Mouse (Mus musculus) midbrain, embryonic 12.5 days (tissue): ENCODE measurements around the gene Jaml. TPM values are rescaled to one million over a fixed set of nuclear protein-coding genes. Genes with fewer than 3 reads are reported as not detected.

Source experiments
- ATAC-seq: fragments of 200-750 bp; cut with Nextera tagmentation; 2 replicates; pipeline ENCODE4 v1.8.0; 2017; ENCODE audit warnings: low read depth, moderate TSS enrichment, moderate library complexity; ENCODE audit not compliant: low FRiP score
- H3K27ac ChIP-seq: fragments of 300-500 bp; sonication (generic); replicated peaks from 2 replicates; pipeline ENCODE4 v1.5.1; 2016; ENCODE audit warnings: mild to moderate bottlenecking
- H3K27me3 ChIP-seq: fragments of 300-500 bp; sonication (generic); 2 replicates; pipeline ENCODE4 v1.6.1; 2016; ENCODE audit warnings: mild to moderate bottlenecking
- H3K36me3 ChIP-seq: fragments of 300-500 bp; sonication (generic); 2 replicates; pipeline ENCODE4 v1.6.1; 2016
- H3K4me1 ChIP-seq: fragments of 300-500 bp; sonication (generic); 2 replicates; pipeline ENCODE4 v1.6.1; 2016
- H3K4me2 ChIP-seq: fragments of 300-500 bp; sonication (generic); replicated peaks from 2 replicates; pipeline ENCODE4 v1.6.1; 2016; ENCODE audit warnings: mild to moderate bottlenecking, moderate library complexity
- H3K4me3 ChIP-seq: fragments of 300-500 bp; sonication (generic); 2 replicates; pipeline ENCODE4 v1.5.1; 2016; ENCODE audit warnings: mild to moderate bottlenecking
- H3K9ac ChIP-seq: fragments of 300-500 bp; sonication (generic); replicated peaks from 2 replicates; pipeline ENCODE4 v1.6.1; 2016; ENCODE audit warnings: mild to moderate bottlenecking, moderate library complexity
- H3K9me3 ChIP-seq: fragments of 300-500 bp; sonication (generic); 2 replicates; pipeline ENCODE4 v1.6.1; 2016; ENCODE audit warnings: mild to moderate bottlenecking
- WGBS: fragments of 180-500 bp; shearing (Covaris S2); methylation state at CpG from one replicate; pipeline ENCODE4 v1.1.7; 2016; 5-methylcytosine and 5-hydroxymethylcytosine counted together
- polyA plus RNA-seq: library from polyadenylated mRNA; unstranded; fragments of >200 nt; fragmentation: Nextera tagmentation; extraction: Ambion mirVana; gene quantifications from 2 replicates; pipeline ENCODE4 v1.2.1, GENCODE M21; 2016

The Jaml gene
- polyA plus RNA-seq, 1 experiment from 2014 or later, result 0.17 TPM

DNA sequence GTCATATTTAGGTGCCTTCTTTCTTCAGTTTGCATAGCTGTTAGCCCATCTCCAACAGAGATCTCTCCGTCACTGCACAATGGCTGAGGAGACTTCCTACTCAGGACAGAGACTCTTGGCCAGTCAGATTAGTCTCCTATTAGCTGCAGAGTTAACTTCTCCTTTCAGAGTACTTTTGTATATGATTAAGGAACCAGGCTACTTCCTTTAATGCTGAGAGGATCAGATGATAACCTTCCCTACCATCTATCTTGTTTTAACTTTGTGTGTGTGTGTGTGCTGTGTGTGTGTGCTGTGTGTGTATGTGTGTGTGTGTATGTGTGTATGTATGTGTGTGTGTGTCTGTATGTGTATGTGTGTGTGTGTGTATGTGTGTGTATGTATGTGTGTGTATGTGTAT lies 29.3 kb upstream of the Jaml start:
- Histone ChIP-seq H3K4me1 (no peaks in the 10 kb centered on the region), H3K27ac (no peak overlapping the region), H3K27me3 (peaks cover 28% of the 10 kb centered on the region), H3K4me3 (no peak overlapping the region), H3K36me3 (no peaks in the 10 kb centered on the region), H3K9me3 (no peaks in the 10 kb centered on the region), H3K4me2 (no peak overlapping the region), H3K9ac (no peak overlapping the region)
- no peak for ATAC-seq
- WGBS, result 75% methylated on average over 1 of the region's 1 CpGs

DNA sequence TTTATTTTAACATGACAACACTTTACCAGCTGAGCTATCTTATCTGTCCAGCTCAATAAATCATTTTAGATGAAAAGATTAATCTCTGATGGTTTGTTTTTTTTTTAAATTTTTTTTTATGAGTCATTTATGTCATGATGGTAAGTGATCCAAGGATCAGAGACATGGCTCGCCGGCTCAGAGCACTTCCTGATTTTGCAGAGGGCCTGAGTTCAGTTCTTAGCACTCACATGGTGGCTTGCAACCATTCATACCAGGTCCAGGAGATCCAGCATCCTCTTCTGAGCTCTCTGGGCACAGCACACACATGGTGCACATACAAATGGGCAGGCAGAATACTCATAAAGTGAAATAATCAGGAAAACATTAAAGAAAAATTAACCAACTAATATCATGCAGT lies 28.7 kb upstream of the Jaml start:
- no peaks in the 10 kb centered on the region for H3K4me1 ChIP-seq
- no peak overlapping the region for H3K27ac ChIP-seq
- peaks cover 23% of the 10 kb centered on the region for H3K27me3 ChIP-seq
- no peak overlapping the region for H3K4me2 ChIP-seq
- no peaks in the 10 kb centered on the region for H3K36me3 ChIP-seq
- 91% methylated on average over 2 of the region's 2 CpGs for WGBS
- H3K9ac ChIP-seq, result no peak overlapping the region
- no peak overlapping the region for H3K4me3 ChIP-seq
- H3K9me3 ChIP-seq, result no peaks in the 10 kb centered on the region
- ATAC-seq, result no peak

DNA sequence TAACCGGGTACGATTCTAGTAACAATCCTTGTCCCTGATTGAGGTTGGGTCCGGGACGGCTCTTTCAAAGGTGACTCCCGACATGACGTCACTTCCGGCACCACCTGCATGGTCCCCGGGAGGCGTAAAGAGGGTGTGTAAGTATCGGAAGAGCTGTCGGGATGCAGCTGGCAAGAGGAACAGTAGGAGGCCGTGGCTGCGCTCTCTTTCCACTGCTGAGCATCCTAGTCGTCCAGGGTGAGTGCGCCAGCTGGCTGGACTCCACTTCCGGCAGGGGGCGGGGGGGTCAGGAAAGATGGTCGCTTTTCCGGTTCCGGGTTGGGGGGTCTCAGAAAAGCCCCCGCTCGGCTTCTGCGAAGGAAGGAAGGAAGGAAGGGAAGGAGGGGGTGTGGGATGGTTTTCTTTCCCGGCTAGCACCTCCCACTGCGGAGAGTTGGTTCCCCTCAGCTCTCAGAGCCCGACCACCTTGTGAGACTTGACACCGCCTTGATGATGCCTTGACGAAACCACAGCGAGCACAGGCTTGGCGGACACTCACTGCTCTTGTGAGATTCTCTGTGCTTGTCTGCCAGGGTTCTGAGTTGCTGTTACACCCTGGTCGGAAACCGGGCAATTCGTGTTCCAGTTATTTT lies 23.8 kb upstream of the Jaml start, which contains the start of gene Mpzl3:
Mpzl3 (plus strand) TSS at position 105 of the 632 bp plus-strand sequence.
- peak; percentile 96 for ATAC-seq
- H3K9me3 ChIP-seq, result no peaks in the 10 kb centered on the region
- peak within 1 kb of the TSS; percentile 99 for H3K27ac ChIP-seq
- H3K27me3 ChIP-seq, result peaks cover 34% of the 10 kb centered on the region
- WGBS, result under 1% methylated on average over 33 of the region's 33 CpGs
- peak within 1 kb of the TSS; percentile 62 for H3K4me3 ChIP-seq
- peak within 1 kb of the TSS; percentile 67 for H3K4me2 ChIP-seq
- H3K36me3 ChIP-seq, result no peaks in the 10 kb centered on the region
- no peaks in the 10 kb centered on the region for H3K4me1 ChIP-seq
- peak within 1 kb of the TSS; percentile 58 for H3K9ac ChIP-seq

DNA sequence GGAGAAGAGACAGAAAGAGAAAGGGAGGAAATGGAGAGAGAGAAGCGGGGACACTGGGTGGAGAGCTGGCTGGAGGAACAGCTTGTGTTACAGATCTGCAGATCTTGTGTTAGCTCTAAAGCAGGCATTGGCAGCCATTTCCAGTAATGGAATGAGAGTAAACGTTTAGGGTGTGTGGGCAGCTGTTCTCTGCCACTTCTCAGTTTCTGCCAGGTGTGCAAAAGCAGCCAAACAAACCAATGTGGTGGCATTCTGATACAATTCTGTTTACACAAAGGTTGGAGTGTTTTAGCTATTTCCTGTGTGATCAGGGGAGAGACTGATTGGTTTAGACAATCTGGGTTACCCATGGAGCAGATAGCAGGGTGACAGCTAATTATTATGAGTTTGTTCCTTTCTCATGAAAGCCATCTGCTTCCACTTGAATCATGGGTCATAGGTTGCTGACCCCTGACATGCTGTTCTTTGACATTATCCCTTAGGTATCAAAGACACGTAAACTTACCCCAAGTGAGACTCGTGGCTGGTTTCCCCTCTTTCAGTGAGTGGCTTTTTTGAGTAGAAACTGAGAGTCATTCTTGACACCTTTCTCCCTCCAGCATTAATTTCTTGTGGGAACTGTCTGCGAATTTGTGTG lies 20.6 kb upstream of the Jaml start:
- WGBS, result 51% methylated on average over 5 of the region's 5 CpGs
- Histone ChIP-seq H3K9ac (no peak overlapping the region), H3K4me2 (no peak overlapping the region), H3K4me3 (no peak overlapping the region), H3K27ac (no peak overlapping the region), H3K9me3 (no peaks in the 10 kb centered on the region), H3K36me3 (no peaks in the 10 kb centered on the region), H3K4me1 (no peaks in the 10 kb centered on the region), H3K27me3 (peaks cover 24% of the 10 kb centered on the region)
- ATAC-seq, result no peak

DNA sequence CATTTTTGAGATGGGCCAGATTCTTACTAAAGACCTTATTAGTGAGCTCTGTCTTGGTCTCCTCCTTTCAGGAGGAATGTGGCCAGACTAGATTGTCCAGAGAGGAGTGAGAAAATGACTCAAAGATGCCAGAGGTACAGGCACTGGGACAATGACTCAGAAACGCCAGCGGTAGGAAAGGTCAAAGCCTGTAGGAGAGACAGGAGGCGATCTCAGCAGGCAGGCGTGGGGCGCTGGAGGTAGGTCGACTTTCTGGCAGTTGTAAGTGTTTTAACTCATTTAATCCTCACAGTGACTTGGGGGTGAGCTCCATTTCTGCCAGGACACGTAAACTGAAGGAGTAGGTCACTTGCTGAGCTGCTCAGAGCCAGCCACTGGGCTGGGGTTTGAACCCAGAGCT lies 18.8 kb upstream of the Jaml start:
- Histone ChIP-seq H3K27me3 (peaks cover 24% of the 10 kb centered on the region), H3K4me2 (no peak overlapping the region), H3K27ac (no peak overlapping the region), H3K4me3 (no peak overlapping the region), H3K4me1 (no peaks in the 10 kb centered on the region), H3K9ac (no peak overlapping the region), H3K9me3 (no peaks in the 10 kb centered on the region), H3K36me3 (no peaks in the 10 kb centered on the region)
- 39% methylated on average over 7 of the region's 7 CpGs for WGBS
- ATAC-seq, result no peak

DNA sequence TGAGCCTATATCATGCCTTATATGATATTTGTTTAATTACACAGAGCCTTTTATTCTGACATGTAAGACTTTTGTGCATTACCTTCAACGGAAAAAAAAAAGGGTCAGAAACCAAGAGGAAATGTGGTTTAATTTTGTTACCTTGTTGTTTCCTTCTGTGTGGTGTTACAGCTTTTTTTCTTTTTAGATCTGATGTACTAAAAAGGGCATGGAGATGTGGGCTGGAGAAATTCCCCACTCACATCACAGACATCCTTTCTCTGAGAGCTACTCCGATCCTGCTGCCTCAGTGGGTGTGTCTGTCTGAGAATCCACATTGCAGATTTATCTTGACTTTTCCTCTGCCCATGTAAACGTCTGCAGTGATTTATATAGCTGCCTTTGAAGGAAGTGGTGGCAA lies 16.3 kb upstream of the Jaml start:
- no peak overlapping the region for H3K4me2 ChIP-seq
- ATAC-seq, result no peak
- H3K9ac ChIP-seq, result no peak overlapping the region
- H3K27me3 ChIP-seq, result peaks cover 15% of the 10 kb centered on the region
- no peak overlapping the region for H3K4me3 ChIP-seq
- no peak overlapping the region for H3K27ac ChIP-seq
- H3K36me3 ChIP-seq, result no peaks in the 10 kb centered on the region
- H3K9me3 ChIP-seq, result no peaks in the 10 kb centered on the region
- 78% methylated on average over 3 of the region's 3 CpGs for WGBS
- no peaks in the 10 kb centered on the region for H3K4me1 ChIP-seq

DNA sequence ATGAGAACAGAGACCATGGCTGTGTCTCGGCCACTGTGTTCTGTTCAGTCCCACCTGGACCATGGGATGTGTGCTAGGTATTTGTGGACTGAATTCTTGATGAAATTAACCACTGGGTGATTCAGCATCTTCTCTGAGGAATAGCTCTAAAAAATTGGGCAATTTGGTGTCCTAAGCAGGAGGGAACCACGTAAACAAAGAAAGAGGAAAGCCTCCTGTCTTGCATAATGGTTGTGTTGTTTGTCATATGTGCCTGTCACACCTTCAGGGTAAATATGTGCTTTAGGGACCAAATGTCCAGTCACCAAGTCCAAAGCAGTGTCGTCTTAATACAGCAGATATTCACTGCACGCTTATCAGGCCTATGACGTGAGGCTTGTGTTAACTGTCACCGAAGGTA lies 14.6 kb upstream of the Jaml start:
- Histone ChIP-seq H3K4me1 (no peaks in the 10 kb centered on the region), H3K4me3 (no peak overlapping the region), H3K9me3 (no peaks in the 10 kb centered on the region), H3K4me2 (no peak overlapping the region), H3K27ac (no peak overlapping the region), H3K9ac (no peak overlapping the region), H3K27me3 (peaks cover 3% of the 10 kb centered on the region; the same call in 1 of the 2 replicates), H3K36me3 (no peaks in the 10 kb centered on the region)
- WGBS, result 91% methylated on average over 6 of the region's 6 CpGs
- no peak for ATAC-seq

DNA sequence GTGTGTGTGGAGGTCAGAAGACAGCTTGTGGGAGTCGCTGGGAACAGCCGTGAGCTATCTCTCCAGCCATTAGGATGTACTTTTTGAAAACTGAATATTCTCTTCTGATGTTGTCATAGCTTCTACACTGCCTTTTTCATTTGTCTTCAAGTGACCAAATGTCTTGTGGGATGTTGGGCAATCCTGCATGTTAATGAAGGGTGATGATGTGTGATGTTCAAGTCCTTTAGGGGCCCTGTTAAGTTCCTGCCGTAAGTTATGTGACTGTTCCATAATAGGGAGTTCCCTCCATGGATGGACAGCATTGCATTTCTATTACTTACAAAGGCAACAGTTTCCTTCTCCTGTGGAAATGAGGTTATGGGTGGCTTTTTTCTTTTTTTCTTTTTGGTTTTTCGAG lies 12.2 kb upstream of the Jaml start:
- Histone ChIP-seq H3K4me2 (no peak overlapping the region), H3K9ac (no peak overlapping the region), H3K27me3 (no peaks in the 10 kb centered on the region), H3K4me1 (no peaks in the 10 kb centered on the region), H3K4me3 (no peak overlapping the region), H3K27ac (no peak overlapping the region), H3K9me3 (no peaks in the 10 kb centered on the region), H3K36me3 (no peaks in the 10 kb centered on the region)
- no peak for ATAC-seq
- 83% methylated on average over 4 of the region's 4 CpGs for WGBS

DNA sequence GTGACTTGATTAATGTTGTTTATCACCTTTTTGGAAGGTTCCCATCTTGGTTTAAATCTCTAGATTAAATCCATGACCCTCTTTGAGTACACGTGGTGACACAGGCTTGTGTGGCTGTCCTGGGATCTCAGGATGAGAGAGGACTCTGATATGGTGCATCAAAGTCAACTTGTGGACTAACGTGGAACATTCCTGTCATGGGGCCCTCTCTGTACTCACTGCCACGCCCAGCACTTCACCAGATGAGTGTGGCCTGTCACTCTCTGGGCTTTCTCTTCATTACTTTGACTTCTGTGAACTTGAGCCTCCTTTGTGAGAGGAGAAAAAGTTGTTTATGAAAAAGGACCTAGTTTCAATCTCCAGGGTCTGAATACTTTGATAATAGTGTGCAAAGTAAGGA lies 7.2 kb upstream of the Jaml start:
- 59% methylated on average over 3 of the region's 3 CpGs for WGBS
- no peak for ATAC-seq

DNA sequence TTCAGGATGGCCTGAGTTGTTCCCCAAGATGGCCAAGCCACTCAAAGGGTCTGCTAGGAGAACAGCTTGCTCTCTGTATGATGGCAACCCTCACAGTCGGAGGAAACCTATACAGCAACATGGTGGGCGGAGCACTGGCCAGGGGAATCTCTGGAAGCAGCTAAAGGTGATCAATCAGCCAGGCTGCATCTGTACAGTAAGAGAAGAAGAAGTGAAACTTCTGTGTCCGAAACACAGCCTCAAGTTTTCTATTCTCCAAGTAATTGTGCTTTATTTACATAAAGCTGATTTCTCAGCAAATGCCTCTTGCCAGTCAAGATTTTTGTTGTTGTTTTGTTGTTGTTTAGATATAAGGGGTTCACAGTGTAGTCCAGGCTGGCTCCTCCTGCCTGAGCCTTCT lies 1.1 kb upstream of the Jaml start:
- no peaks in the 10 kb centered on the region for H3K9me3 ChIP-seq
- no peak overlapping the region for H3K4me2 ChIP-seq
- H3K9ac ChIP-seq, result no peak overlapping the region
- WGBS, result 73% methylated on average over 3 of the region's 3 CpGs
- H3K27ac ChIP-seq, result no peak overlapping the region
- H3K27me3 ChIP-seq, result peaks cover 13% of the 10 kb centered on the region; the same call in 1 of the 2 replicates
- ATAC-seq, result no peak
- H3K36me3 ChIP-seq, result no peaks in the 10 kb centered on the region
- H3K4me1 ChIP-seq, result no peaks in the 10 kb centered on the region
- H3K4me3 ChIP-seq, result no peak overlapping the region

More for the DNA sequence above, 7.2 kb upstream of the Jaml start:
- Histone ChIP-seq H3K4me3 (no peak overlapping the region), H3K4me2 (no peak overlapping the region), H3K9me3 (no peaks in the 10 kb centered on the region), H3K27ac (no peak overlapping the region), H3K36me3 (no peaks in the 10 kb centered on the region), H3K9ac (no peak overlapping the region), H3K4me1 (no peaks in the 10 kb centered on the region), H3K27me3 (no peaks in the 10 kb centered on the region)

DNA sequence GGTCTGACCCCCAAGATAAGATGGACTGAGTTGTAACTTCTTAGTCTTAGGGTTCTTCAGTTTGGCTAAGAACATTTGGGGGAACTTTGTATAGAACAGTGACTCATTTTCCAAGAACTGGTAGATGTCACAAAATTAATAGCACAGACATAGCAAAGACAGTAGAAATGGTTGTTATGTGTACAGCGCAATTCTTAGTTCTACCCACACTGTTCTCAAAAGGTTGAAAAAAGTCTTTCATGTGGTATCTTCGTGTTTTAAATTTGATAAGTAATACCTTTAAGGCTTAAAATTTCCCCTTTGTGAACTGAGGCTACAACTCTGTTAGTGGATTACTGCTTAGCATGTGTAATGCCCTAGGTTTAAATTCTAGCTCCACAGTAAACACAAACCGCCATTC lies 4.1 kb downstream of the Jaml start:
- no peak for ATAC-seq
- WGBS, result 86% methylated on average over 3 of the region's 3 CpGs
- Histone ChIP-seq H3K4me1 (no peaks in the 10 kb centered on the region), H3K9ac (no peak overlapping the region), H3K27ac (no peak overlapping the region), H3K36me3 (no peaks in the 10 kb centered on the region), H3K4me2 (no peak overlapping the region), H3K4me3 (no peak overlapping the region), H3K9me3 (no peaks in the 10 kb centered on the region), H3K27me3 (peaks cover 16% of the 10 kb centered on the region)

DNA sequence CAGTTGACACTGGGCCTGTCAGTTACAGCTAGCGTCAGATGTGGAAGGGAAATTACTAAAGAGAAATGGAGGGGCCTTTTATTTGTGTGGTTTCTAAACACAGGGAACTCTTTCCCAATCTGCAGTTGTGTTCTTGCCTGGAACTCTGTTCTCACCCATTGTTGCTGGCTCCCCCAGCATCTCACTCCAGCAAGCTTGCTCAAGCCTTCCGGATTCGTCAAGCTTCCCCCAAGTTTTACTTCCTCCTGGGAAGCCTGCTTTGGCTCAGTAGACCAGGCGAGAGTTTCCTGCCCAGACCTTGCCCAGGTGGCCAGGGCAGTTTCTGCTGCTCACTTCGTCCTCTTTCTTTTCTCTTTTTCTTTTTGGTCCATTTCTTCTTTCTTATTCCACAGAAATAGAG lies 5.6 kb downstream of the Jaml start:
- WGBS, result 73% methylated on average over 5 of the region's 5 CpGs
- Histone ChIP-seq H3K27ac (no peak overlapping the region), H3K4me2 (no peak overlapping the region), H3K27me3 (peaks cover 10% of the 10 kb centered on the region; the same call in 1 of the 2 replicates), H3K36me3 (no peaks in the 10 kb centered on the region), H3K4me1 (no peaks in the 10 kb centered on the region), H3K4me3 (no peak overlapping the region), H3K9me3 (no peaks in the 10 kb centered on the region), H3K9ac (no peak overlapping the region)
- ATAC-seq, result no peak
